Mouse (Mus musculus) ovary, postnatal 36 days (tissue): Measurements from ENCODE around the gene Sh2d1b2.

Experiments
- DNase-seq: peaks from one replicate; pipeline ENCODE4 v3.0.0; 2022; ENCODE audit warnings: low spot score, mixed read lengths

Gene Sh2d1b2

GRCm38 (mm10) chr1:170282415-170283129, 50.0 kb downstream of the Sh2d1b2 start:
- DNase-seq, result no peak

DNA sequence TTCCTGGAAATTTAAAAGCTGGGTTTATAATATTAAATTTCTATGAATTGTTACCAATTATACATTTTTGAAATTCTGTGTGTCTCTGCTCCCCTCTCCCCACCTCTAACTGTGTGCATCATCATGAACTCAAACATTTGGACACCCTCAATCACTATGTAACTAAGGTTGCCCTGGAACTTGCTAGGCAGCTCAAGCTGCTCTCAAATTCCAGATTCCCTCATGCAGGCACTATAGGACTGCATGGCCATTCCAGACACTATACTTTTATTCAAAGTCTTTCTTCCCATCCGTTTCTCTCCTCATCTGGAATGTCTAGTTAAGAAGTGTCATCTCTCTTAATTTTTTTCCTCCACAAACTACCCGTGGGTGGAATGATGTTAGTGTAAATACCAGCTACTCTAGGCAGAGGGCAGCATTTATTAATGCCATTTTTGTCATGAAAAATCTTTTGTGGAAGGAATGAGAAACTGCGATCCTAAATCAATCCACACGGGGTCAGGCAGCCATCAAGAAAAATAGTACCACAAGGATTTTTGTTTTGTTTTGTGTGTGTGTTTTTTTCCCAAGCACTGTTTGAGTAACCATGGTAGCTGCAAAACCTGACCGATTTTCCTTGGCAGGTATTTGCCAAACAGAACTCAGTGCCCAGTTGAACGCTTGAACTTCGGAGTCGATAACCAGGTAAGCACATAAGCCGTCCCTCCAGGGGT, 59.8 kb downstream of the Sh2d1b2 start:
- no peak for DNase-seq

- DNase-seq, result no peak
Observed at GRCm38 (mm10) chr1:170293257-170293656, 60.7 kb downstream of the Sh2d1b2 start.

GRCm38 (mm10) chr1:170294786-170295570, 62.4 kb downstream of the Sh2d1b2 start:
- DNase-seq, result no peak

- no peak for DNase-seq
Observed at GRCm38 (mm10) chr1:170299496-170299895, 66.9 kb downstream of the Sh2d1b2 start.

DNA sequence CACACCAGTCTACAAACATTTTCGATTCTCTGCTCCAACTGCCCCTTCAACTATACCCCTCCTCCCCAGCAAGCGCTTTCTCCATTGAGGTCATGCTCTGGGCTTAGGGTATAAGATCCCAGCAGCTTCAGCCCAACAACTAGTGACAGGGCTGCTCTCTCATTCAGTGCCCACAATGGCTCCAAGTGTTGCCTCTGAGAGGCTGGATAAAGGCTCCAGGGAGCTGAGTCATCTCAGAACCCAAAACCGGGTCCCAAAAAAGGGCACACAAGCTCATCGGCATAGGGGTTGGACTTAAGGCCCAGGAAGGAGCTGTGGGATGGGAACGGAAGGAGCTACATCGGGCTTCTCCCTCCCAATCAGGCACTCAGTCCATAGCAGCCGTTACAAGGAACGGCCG, 69.1 kb downstream of the Sh2d1b2 start:
- DNase-seq, result no peak

DNA sequence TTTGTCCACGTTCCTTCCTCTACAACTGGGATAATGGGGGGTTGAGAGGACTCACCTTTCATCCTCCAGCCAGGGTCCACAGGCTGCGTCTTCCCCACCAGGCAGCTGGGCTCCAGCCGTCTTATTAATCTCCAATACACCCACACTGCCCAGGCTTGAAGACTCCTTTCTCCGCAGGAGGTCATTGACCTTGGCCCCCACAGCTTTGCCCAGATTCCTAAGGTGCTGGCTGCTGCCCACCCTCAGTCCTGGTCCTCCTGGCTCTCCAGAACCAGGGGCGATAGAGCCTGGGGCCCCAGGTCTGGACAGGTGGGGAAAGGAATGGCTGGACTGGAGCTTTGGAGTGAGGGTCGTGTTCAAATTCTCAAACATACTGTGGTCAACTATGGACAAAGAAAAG, 69.9 kb downstream of the Sh2d1b2 start:
- DNase-seq, result no peak

GRCm38 (mm10) chr1:170303103-170303502, 70.6 kb downstream of the Sh2d1b2 start:
- no peak for DNase-seq
